Mouse (Mus musculus): ENCODE results near the gene Amz1. TPM values are rescaled to one million over a fixed set of nuclear protein-coding genes. Genes with fewer than 3 reads are reported as not detected.
A peak's percentile ranks its signal among the peaks of the same experiment; 100 is the strongest.

The Amz1 gene
- polyA plus RNA-seq, 1 experiment from 2014 or later, result 1.1 TPM

- no peaks in the 10 kb centered on the region for H3K27me3 ChIP-seq (ENCODE audit: control insufficient read depth, insufficient read depth, low read length)
- H3K4me3 ChIP-seq (ENCODE audit: low read length), result no peak overlapping the region
- H3K4me2 ChIP-seq (ENCODE audit: low read depth, low read length), result no peak overlapping the region
- no peak overlapping the region for H3K9ac ChIP-seq (ENCODE audit: low read length)
- ATAC-seq (replicated peaks; ENCODE audit: extremely low read depth, insufficient read depth, low FRiP score), result no peak
- no peaks in the 10 kb centered on the region for H3K9me3 ChIP-seq (replicated peaks; ENCODE audit: control insufficient read depth, low read length)
- 87% methylated on average over 7 of the region's 7 CpGs for WGBS
- peaks cover 12% of the 10 kb centered on the region; the same call in 1 of the 2 replicates for H3K36me3 ChIP-seq (ENCODE audit: control insufficient read depth, insufficient read depth)
- no peak overlapping the region for H3K27ac ChIP-seq (ENCODE audit: low read length)
- peaks cover under 1% of the 10 kb centered on the region for H3K4me1 ChIP-seq (ENCODE audit: control insufficient read depth, insufficient read depth, low read length)
Observed at GRCm38 (mm10) chr5:140695987-140696386, 27.9 kb upstream of the Amz1 start.

- H3K4me1 ChIP-seq (ENCODE audit: control insufficient read depth, insufficient read depth, low read length), result peaks cover 11% of the 10 kb centered on the region
- H3K27me3 ChIP-seq (ENCODE audit: control insufficient read depth, insufficient read depth, low read length), result no peaks in the 10 kb centered on the region
- H3K27ac ChIP-seq (ENCODE audit: low read length), result no peak overlapping the region
- H3K9me3 ChIP-seq (replicated peaks; ENCODE audit: control insufficient read depth, low read length), result no peaks in the 10 kb centered on the region
- H3K36me3 ChIP-seq (ENCODE audit: control insufficient read depth, insufficient read depth), result peaks cover 7% of the 10 kb centered on the region; the same call in 1 of the 2 replicates
- no peak overlapping the region for H3K4me2 ChIP-seq (ENCODE audit: low read depth, low read length)
- 63% methylated on average over 9 of the region's 9 CpGs for WGBS
- ATAC-seq (replicated peaks; ENCODE audit: extremely low read depth, insufficient read depth, low FRiP score), result no peak
- no peak overlapping the region for H3K9ac ChIP-seq (ENCODE audit: low read length)
- no peak overlapping the region for H3K4me3 ChIP-seq (ENCODE audit: low read length)
Observed at GRCm38 (mm10) chr5:140699776-140700175, 24.2 kb upstream of the Amz1 start.

DNA sequence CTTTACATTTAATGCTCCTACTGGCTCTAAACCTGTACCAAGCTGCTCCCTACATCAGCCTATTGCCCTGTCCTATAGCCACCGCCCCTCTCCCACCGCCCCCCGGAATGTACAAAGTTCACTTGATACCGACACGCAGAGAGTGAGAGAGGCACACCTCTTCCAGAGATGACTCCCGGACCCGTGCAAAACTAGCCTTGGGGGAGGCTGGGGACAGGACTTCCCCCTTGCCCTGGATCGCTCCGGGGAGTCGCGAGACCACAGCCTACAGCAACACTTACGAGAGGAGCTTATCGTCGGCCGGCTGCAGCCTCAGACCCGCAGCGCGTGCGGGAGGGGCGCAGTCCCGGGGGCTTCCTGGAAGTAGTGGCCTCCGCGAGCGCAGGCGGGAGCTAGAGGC lies 22.3 kb upstream of the Amz1 start:
- Histone ChIP-seq H3K4me2 (ENCODE audit: low read depth, low read length) (peak overlapping the region; percentile 82), H3K4me3 (ENCODE audit: low read length) (peak overlapping the region; percentile 79), H3K27me3 (ENCODE audit: control insufficient read depth, insufficient read depth, low read length) (no peaks in the 10 kb centered on the region), H3K4me1 (ENCODE audit: control insufficient read depth, insufficient read depth, low read length) (peaks cover 20% of the 10 kb centered on the region), H3K9ac (ENCODE audit: low read length) (peak overlapping the region; percentile 79), H3K9me3 (replicated peaks; ENCODE audit: control insufficient read depth, low read length) (no peaks in the 10 kb centered on the region), H3K36me3 (ENCODE audit: control insufficient read depth, insufficient read depth) (peaks cover 4% of the 10 kb centered on the region; the same call in 1 of the 2 replicates), H3K27ac (ENCODE audit: low read length) (peak overlapping the region; percentile 73)
- no peak for ATAC-seq (replicated peaks; ENCODE audit: extremely low read depth, insufficient read depth, low FRiP score)
- WGBS, result under 1% methylated on average over 25 of the region's 25 CpGs

GRCm38 (mm10) chr5:140702103-140702513 lies 21.8 kb upstream of the Amz1 start, which contains the start of gene Iqce:
Gene Iqce (minus strand): TSS chr5:140702378.
- H3K27ac ChIP-seq (ENCODE audit: low read length), result peak within 1 kb of the TSS; percentile 73
- peaks cover 20% of the 10 kb centered on the region for H3K4me1 ChIP-seq (ENCODE audit: control insufficient read depth, insufficient read depth, low read length)
- ATAC-seq (replicated peaks; ENCODE audit: extremely low read depth, insufficient read depth, low FRiP score), result peak; percentile 46
- no peaks in the 10 kb centered on the region for H3K27me3 ChIP-seq (ENCODE audit: control insufficient read depth, insufficient read depth, low read length)
- peak within 1 kb of the TSS; percentile 79 for H3K4me3 ChIP-seq (ENCODE audit: low read length)
- WGBS, result 1% methylated on average over 31 of the region's 33 CpGs
- no peaks in the 10 kb centered on the region for H3K36me3 ChIP-seq (ENCODE audit: control insufficient read depth, insufficient read depth)
- no peaks in the 10 kb centered on the region for H3K9me3 ChIP-seq (replicated peaks; ENCODE audit: control insufficient read depth, low read length)
- peak within 1 kb of the TSS; percentile 79 for H3K9ac ChIP-seq (ENCODE audit: low read length)
- H3K4me2 ChIP-seq (ENCODE audit: low read depth, low read length), result peak within 1 kb of the TSS; percentile 82

GRCm38 (mm10) chr5:140702618-140703175 lies 21.2 kb upstream of the Amz1 start:
- Histone ChIP-seq H3K36me3 (ENCODE audit: control insufficient read depth, insufficient read depth) (no peaks in the 10 kb centered on the region), H3K9me3 (replicated peaks; ENCODE audit: control insufficient read depth, low read length) (no peaks in the 10 kb centered on the region), H3K27ac (ENCODE audit: low read length) (peak overlapping the region; percentile 73), H3K4me1 (ENCODE audit: control insufficient read depth, insufficient read depth, low read length) (peaks cover 20% of the 10 kb centered on the region), H3K4me3 (ENCODE audit: low read length) (peak overlapping the region; percentile 79), H3K4me2 (ENCODE audit: low read depth, low read length) (peak overlapping the region; percentile 82), H3K27me3 (ENCODE audit: control insufficient read depth, insufficient read depth, low read length) (no peaks in the 10 kb centered on the region), H3K9ac (ENCODE audit: low read length) (peak overlapping the region; percentile 79)
- 61% methylated on average over 19 of the region's 19 CpGs for WGBS
- no peak for ATAC-seq (replicated peaks; ENCODE audit: extremely low read depth, insufficient read depth, low FRiP score)

- H3K4me2 ChIP-seq (ENCODE audit: low read depth, low read length), result peak overlapping the region; percentile 61
- 32% methylated on average over 17 of the region's 17 CpGs for WGBS
- H3K9ac ChIP-seq (ENCODE audit: low read length), result peak overlapping the region; percentile 31; the same call in 1 of the 2 replicates
- H3K36me3 ChIP-seq (ENCODE audit: control insufficient read depth, insufficient read depth), result no peaks in the 10 kb centered on the region
- ATAC-seq (replicated peaks; ENCODE audit: extremely low read depth, insufficient read depth, low FRiP score), result no peak
- peak overlapping the region; percentile 92 for H3K27ac ChIP-seq (ENCODE audit: low read length)
- H3K9me3 ChIP-seq (replicated peaks; ENCODE audit: control insufficient read depth, low read length), result no peaks in the 10 kb centered on the region
- peaks cover 20% of the 10 kb centered on the region for H3K4me1 ChIP-seq (ENCODE audit: control insufficient read depth, insufficient read depth, low read length)
- peak overlapping the region; percentile 71 for H3K4me3 ChIP-seq (ENCODE audit: low read length)
- no peaks in the 10 kb centered on the region for H3K27me3 ChIP-seq (ENCODE audit: control insufficient read depth, insufficient read depth, low read length)
Observed at GRCm38 (mm10) chr5:140703480-140704377, 20.2 kb upstream of the Amz1 start.

DNA sequence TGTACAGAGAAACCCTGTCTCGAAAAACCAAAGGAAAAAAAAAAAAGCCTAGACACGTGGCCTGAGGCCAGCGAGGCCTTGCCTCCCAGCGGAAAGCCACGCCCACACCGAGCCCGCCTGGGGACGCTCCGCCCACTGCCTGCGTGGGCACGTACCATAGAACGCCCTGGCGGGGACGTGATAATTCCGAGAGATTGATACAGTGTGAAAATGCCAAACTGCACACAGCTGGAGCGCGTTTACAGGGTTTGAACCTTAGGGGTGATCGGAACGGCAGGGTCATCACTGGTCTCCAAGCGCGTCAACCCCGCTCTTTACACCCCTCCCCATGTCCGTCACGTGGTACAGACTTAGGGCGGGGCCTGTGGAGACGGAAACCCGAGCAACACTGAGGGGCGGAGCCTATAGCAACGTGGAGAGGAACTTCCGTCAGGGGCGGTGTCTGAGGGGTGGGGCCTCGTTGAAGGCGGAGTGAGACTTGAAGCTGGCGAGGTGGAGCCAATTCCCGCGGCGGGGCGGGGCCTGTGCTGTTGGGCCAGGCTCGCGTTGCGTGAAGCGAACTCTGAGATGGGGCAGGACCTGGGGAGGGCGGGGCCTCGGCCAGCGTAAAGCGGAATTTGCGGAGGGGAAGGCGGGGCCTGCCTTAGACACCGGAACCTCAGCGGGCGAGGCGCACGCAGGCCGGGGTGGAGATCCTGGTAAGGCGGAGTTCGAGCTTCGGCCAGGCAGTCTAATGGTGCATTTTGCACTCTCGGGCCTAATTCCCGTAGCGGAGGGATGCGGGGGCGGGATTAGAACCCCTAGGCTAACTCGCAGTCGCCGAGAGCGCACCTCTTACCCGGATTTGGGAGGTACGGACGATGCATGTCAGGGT lies 19.3 kb upstream of the Amz1 start, which contains the start of gene Brat1:
Brat1 (plus strand) TSS at position 634 of the 874 bp plus-strand sequence.
- H3K27ac ChIP-seq (ENCODE audit: low read length), result peak within 1 kb of the TSS; percentile 92
- H3K9ac ChIP-seq (ENCODE audit: low read length), result peak within 1 kb of the TSS; percentile 90
- H3K4me3 ChIP-seq (ENCODE audit: low read length), result peak within 1 kb of the TSS; percentile 71
- H3K36me3 ChIP-seq (ENCODE audit: control insufficient read depth, insufficient read depth), result no peaks in the 10 kb centered on the region
- under 1% methylated on average over 69 of the region's 69 CpGs for WGBS
- no peaks in the 10 kb centered on the region for H3K9me3 ChIP-seq (replicated peaks; ENCODE audit: control insufficient read depth, low read length)
- no peaks in the 10 kb centered on the region for H3K27me3 ChIP-seq (ENCODE audit: control insufficient read depth, insufficient read depth, low read length)
- peak within 1 kb of the TSS; percentile 88 for H3K4me2 ChIP-seq (ENCODE audit: low read depth, low read length)
- peak; percentile 95 for ATAC-seq (replicated peaks; ENCODE audit: extremely low read depth, insufficient read depth, low FRiP score)
- H3K4me1 ChIP-seq (ENCODE audit: control insufficient read depth, insufficient read depth, low read length), result peaks cover 20% of the 10 kb centered on the region

DNA sequence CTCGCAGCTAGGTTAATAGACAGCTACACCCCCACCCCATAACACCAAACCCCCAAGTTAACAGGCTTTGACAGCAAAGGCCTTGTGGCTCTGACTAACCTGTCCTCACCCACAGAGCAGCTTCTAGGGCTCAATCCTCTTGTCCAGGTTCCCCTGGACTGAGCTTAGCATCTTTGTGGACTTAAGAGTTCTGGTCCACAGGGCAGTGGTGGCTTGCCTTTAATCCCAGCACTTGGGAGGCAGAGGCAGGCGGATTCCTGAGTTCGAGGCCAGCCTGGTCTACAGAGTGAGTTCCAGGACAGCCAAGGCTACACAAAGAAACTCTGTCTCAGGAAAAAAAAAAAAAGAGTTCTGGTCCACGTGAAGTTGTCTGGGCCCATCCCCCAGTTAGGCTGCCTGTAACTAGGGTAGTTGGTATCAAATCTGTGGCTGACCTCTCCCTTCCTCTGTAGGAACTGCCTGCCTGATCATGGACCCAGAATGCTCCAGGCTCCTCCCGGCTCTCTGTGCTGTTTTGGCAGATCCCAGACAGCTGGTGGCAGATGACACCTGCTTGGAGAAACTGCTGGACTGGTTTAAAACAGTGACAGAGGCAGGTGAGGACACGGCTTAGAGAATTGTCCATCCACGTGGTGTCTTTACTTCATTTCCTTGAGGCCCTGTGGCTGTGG lies 18.3 kb upstream of the Amz1 start:
- no peaks in the 10 kb centered on the region for H3K27me3 ChIP-seq (ENCODE audit: control insufficient read depth, insufficient read depth, low read length)
- peak overlapping the region; percentile 85 for H3K27ac ChIP-seq (ENCODE audit: low read length)
- peak overlapping the region; percentile 90 for H3K9ac ChIP-seq (ENCODE audit: low read length)
- H3K4me2 ChIP-seq (ENCODE audit: low read depth, low read length), result peak overlapping the region; percentile 88
- WGBS, result 47% methylated on average over 7 of the region's 7 CpGs
- peaks cover 20% of the 10 kb centered on the region for H3K4me1 ChIP-seq (ENCODE audit: control insufficient read depth, insufficient read depth, low read length)
- 0 out of 2 replicates have a peak, but pooled peaks cover 9% of the 10 kb centered on the region for H3K36me3 ChIP-seq (ENCODE audit: control insufficient read depth, insufficient read depth)
- H3K9me3 ChIP-seq (replicated peaks; ENCODE audit: control insufficient read depth, low read length), result no peaks in the 10 kb centered on the region
- H3K4me3 ChIP-seq (ENCODE audit: low read length), result peak overlapping the region; percentile 71
- no peak for ATAC-seq (replicated peaks; ENCODE audit: extremely low read depth, insufficient read depth, low FRiP score)

Measured in heart, embryonic 16.5 days (tissue).